Mouse (Mus musculus): ENCODE data around the gene Fam167b.
A peak's percentile ranks its signal among the peaks of the same experiment; 100 is the strongest.

GRCm38 (mm10) chr4:129584884-129585608 lies 6.7 kb upstream of the Fam167b start:
- TF ChIP-seq POLR2A (IDR thresholded peaks at IDR 0.05; ENCODE audit: borderline replicate concordance, insufficient read depth, low read length) = no peak
- peak; percentile 63 for TF ChIP-seq CTCF (IDR thresholded peaks at IDR 0.05; ENCODE audit: borderline replicate concordance, insufficient read depth, low read depth, low read length)

Data from cerebellum, adult 2 months (tissue).